Mouse (Mus musculus) hindbrain, postnatal 0 days (tissue): ENCODE results near the gene Tbc1d15. TPM values are rescaled to one million over a fixed set of nuclear protein-coding genes. Genes with fewer than 3 reads are reported as not detected.

Experiments used
- ATAC-seq: fragments of 200-750 bp; cut with Nextera tagmentation; 2 replicates; pipeline ENCODE4 v1.8.0; 2017; ENCODE audit warnings: mild to moderate bottlenecking, moderate TSS enrichment, moderate library complexity
- DNase-seq: peaks from one replicate; pipeline ENCODE4 v3.0.0-alpha.2; 2015; ENCODE audit warnings: low spot score
- H3K27ac ChIP-seq: fragments of 300-500 bp; sonication (generic); 2 replicates; pipeline ENCODE4 v1.5.1; 2014; ENCODE audit warnings: mild to moderate bottlenecking
- H3K27me3 ChIP-seq: fragments of 300-500 bp; sonication (generic); 2 replicates; pipeline ENCODE4 v1.6.1; 2014; ENCODE audit warnings: low read length, mixed read lengths; ENCODE audit not compliant: insufficient read depth
- H3K36me3 ChIP-seq: fragments of 300-500 bp; sonication (generic); 2 replicates; pipeline ENCODE4 v1.6.1; 2014; ENCODE audit warnings: low read length, mixed read lengths; ENCODE audit not compliant: insufficient read depth
- H3K4me1 ChIP-seq: fragments of 300-500 bp; sonication (generic); 2 replicates; pipeline ENCODE4 v1.6.1; 2014; ENCODE audit warnings: antibody characterized with exemption, low read length, mixed read lengths; ENCODE audit not compliant: insufficient read depth
- H3K4me2 ChIP-seq: fragments of 300-500 bp; sonication (generic); 2 replicates; pipeline ENCODE4 v1.6.1; 2014; ENCODE audit warnings: low read depth, mild to moderate bottlenecking, low read length, moderate library complexity, mixed read lengths
- H3K4me3 ChIP-seq: fragments of 300-500 bp; sonication (generic); 2 replicates; pipeline ENCODE4 v1.5.1; 2014; ENCODE audit warnings: low read length
- H3K9ac ChIP-seq: fragments of 300-500 bp; sonication (generic); replicated peaks from 2 replicates; pipeline ENCODE4 v1.6.1; 2014; ENCODE audit warnings: mild to moderate bottlenecking, low read length, moderate library complexity, mixed read lengths
- H3K9me3 ChIP-seq: fragments of 300-500 bp; sonication (generic); 2 replicates; pipeline ENCODE4 v1.6.1; 2016; ENCODE audit warnings: low read length, mixed read lengths
- CTCF ChIP-seq: IDR thresholded peaks from 2 replicates; pipeline ENCODE4 v1.5.1; 2016; ENCODE audit warnings: antibody characterized with exemption, control low read depth, low read depth
- WGBS: fragments of 180-500 bp; shearing (Covaris S2); extraction: QIAGEN DNeasy Blood & Tissue Kit; methylation state at CpG from one replicate; pipeline ENCODE4 v1.1.7; 2014; 5-methylcytosine and 5-hydroxymethylcytosine counted together
- polyA plus RNA-seq: library from polyadenylated mRNA; unstranded; fragments of >200 nt; fragmentation: Nextera tagmentation; extraction: Ambion mirVana; gene quantifications from 2 replicates; pipeline ENCODE4 v1.2.1, GENCODE M21; 2015
- total RNA-seq: library from RNA; depleted of rRNA; stranded (reverse); fragments of >200 nt; gene quantifications from 2 replicates; pipeline ENCODE4 v1.2.3, GENCODE M21; 2014; rRNA removed

The Tbc1d15 gene
- 6.1 and 8.5 TPM in 2 replicates for total RNA-seq
- 30.2 and 36.1 TPM in 2 replicates for polyA plus RNA-seq

DNA sequence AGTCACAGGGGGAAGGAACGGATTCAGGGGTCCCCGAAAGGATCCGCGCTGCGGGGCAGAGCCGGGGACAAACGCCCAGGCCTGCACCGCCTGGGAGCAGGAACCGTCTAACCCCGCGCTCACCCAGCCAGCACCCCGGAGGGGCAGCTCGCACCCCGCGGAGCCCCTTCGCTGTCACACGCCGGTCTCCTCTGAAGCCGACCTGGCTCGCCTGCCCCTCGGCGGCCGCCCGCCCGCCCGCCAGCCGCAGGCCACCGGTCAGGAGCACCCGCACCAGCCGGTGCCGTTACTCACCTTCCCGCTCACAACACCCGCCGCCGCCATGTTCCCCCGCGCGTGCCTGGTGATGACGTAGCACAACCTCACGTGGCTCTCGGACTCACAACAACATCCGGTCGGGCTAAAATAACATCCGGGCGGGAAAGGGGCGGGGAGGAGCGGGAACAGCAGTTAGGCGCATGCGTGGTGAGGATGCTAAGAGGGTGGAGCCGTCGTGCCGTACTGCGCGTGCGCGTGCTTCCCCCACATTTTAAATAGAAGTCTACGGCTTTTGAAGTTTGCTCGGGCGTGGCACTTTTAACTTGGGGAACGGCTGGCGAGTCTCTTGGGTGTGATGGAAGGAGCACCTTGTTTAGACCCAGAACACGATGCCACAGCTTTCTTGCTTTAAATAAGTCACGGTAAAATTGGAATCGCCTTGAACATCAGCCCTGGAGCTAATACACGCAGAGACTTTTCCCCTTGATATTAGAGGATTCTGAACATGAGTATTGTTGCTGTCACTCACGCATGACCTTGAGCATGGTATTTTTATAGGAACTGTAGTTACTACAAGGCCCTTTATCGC, at the start of gene Tbc1d15:
Gene Tbc1d15, minus strand, starts transcription at position 380 of the 847 bp plus-strand sequence.
- Histone ChIP-seq H3K27me3 (no peaks in the 10 kb centered on the region), H3K27ac (peak within 1 kb of the TSS; percentile 59), H3K9ac (peak within 1 kb of the TSS; percentile 76), H3K4me2 (peak within 1 kb of the TSS; percentile 73), H3K9me3 (no peaks in the 10 kb centered on the region), H3K4me3 (peak within 1 kb of the TSS; percentile 77), H3K4me1 (peaks cover 12% of the 10 kb centered on the region; the same call in 1 of the 2 replicates), H3K36me3 (no peaks in the 10 kb centered on the region)
- ATAC-seq = peak; percentile 99
- 1% methylated on average over 66 of the region's 67 CpGs for WGBS
- no peak for TF ChIP-seq CTCF
- peak; percentile 99 for DNase-seq

DNA sequence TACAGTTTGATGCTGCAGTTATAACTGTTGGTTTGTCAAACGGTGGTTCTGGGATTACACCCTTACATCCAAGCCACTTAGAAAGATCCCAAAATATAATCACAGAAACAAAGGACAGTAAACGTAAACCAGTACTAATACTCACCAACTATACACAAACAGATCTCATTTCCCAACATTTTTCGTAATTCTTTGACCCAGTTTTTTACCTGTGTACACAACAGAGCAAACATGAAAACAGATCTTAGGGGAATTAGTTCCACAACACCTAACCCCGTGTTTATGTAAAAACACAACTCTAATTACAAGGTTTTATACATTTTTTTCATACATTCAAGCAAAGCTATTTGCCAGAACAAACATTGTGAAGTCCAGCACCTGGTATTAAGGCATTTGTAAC, 47.4 kb upstream of the Tbc1d15 start:
- no peaks in the 10 kb centered on the region for H3K27me3 ChIP-seq

DNA sequence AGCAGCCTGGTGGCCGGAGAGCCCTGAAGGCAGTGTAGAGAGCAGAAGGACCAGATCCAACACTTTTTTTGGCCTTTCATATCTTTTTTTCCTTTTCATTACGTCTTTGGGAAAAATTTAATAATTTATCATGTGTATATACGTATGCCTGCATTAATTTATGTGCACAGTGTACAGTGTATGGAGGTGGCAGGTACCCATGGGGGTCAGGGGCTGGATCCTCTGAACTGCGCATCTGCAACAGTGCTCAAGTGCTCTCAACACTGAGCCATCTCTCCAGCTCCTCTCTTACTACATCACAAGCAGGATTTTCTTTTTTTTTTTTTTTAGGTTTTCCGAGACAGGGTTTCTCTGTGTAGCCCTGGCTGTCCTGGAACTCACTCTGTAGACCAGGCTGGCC, 46.3 kb upstream of the Tbc1d15 start:
- Histone ChIP-seq H3K4me3 (no peak overlapping the region), H3K4me2 (no peak overlapping the region), H3K9ac (no peak overlapping the region), H3K9me3 (no peaks in the 10 kb centered on the region), H3K27me3 (no peaks in the 10 kb centered on the region), H3K27ac (no peak overlapping the region), H3K4me1 (no peaks in the 10 kb centered on the region), H3K36me3 (peaks cover 41% of the 10 kb centered on the region)
- DNase-seq = no peak
- no peak for TF ChIP-seq CTCF
- WGBS = 92% methylated on average over 5 of the region's 5 CpGs
- no peak for ATAC-seq

More for the DNA sequence above, 47.4 kb upstream of the Tbc1d15 start:
- no peak for TF ChIP-seq CTCF
- no peak for DNase-seq
- Histone ChIP-seq H3K4me3 (no peak overlapping the region), H3K9ac (no peak overlapping the region), H3K27ac (no peak overlapping the region), H3K4me1 (no peaks in the 10 kb centered on the region), H3K9me3 (no peaks in the 10 kb centered on the region), H3K36me3 (peaks cover 33% of the 10 kb centered on the region; the same call in 1 of the 2 replicates), H3K4me2 (no peak overlapping the region)
- WGBS = 93% methylated on average over 4 of the region's 4 CpGs
- no peak for ATAC-seq

DNA sequence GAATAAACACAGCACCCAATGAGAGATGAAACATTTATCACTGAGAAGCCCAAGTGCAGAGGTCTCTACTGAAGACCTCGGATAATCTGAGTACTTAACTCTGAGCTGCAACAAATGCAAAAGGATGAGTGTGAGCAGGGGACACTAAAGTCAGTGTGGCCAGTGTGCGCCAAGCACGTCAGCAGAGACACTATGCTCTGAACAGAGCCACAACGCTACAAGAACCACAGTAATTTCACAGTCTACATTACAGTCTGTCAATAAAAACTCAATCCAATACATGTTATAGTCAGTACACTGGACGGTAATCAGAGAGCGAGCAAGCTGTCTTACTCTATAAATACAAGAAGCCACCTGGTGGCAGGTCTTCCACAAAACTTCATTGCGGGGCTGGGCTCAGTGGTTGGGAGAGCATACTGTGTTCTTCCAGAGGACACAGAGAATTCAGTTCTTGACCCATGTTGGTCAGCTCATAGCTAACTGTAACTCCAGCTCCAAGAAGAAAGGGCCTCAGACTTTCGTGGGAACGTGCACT, 45.2 kb upstream of the Tbc1d15 start:
- H3K27ac ChIP-seq = no peak overlapping the region
- no peak for ATAC-seq
- 86% methylated on average over 9 of the region's 9 CpGs for WGBS
- H3K9me3 ChIP-seq = no peaks in the 10 kb centered on the region
- no peaks in the 10 kb centered on the region for H3K27me3 ChIP-seq
- DNase-seq = no peak
- H3K9ac ChIP-seq = no peak overlapping the region
- peaks cover 49% of the 10 kb centered on the region for H3K36me3 ChIP-seq
- no peak; the same call in 1 of the 2 replicates for TF ChIP-seq CTCF
- no peaks in the 10 kb centered on the region for H3K4me1 ChIP-seq
- no peak overlapping the region for H3K4me3 ChIP-seq
- no peak overlapping the region for H3K4me2 ChIP-seq

DNA sequence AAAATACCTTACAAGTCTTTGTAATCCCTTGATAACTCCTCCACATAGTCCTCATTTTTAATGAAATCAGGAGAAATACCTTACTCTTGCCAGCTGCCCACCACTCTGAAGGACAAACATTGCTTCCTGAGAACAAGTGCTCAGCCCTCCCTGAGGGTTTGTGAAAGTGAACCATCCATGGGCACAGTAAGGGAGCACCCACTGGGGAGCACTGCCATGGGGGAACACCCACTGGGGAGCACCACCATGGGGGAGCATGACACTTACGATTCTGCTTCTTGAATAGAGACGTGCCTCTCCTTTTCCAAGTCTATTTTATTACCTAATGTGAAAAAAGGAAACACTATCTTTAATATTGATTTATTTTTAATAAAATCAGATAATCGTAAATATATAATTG, 43.9 kb upstream of the Tbc1d15 start:
- no peaks in the 10 kb centered on the region for H3K27me3 ChIP-seq
- no peak overlapping the region for H3K4me2 ChIP-seq
- H3K9ac ChIP-seq = no peak overlapping the region
- no peaks in the 10 kb centered on the region for H3K9me3 ChIP-seq
- no peak for ATAC-seq
- WGBS = 90% methylated on average over 3 of the region's 3 CpGs
- H3K4me1 ChIP-seq = no peaks in the 10 kb centered on the region
- H3K4me3 ChIP-seq = no peak overlapping the region
- peaks cover 39% of the 10 kb centered on the region for H3K36me3 ChIP-seq
- TF ChIP-seq CTCF = no peak
- no peak overlapping the region for H3K27ac ChIP-seq
- DNase-seq = no peak

DNA sequence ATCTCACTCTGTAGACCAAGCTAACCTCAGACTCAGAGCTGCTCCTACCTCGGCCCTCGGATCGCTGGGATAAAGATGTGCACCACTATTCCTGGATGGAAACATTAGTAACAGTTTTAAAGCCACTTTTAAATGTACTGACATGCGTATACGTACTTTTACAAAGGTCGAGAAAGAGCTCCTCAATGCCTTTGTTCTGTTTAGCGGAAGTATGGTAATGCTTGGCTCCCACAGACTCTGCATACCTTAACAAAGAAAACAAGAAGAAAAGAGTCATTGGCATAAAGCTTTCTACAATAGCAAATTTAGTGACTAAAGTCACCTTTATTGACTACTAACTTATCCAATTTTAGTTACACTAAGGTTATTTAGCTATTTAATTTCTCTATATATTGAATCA, 43.4 kb upstream of the Tbc1d15 start:
- no peak overlapping the region for H3K4me2 ChIP-seq
- no peak overlapping the region for H3K27ac ChIP-seq
- ATAC-seq (no peak), DNase-seq (no peak)
- no peaks in the 10 kb centered on the region for H3K27me3 ChIP-seq
- no peaks in the 10 kb centered on the region for H3K9me3 ChIP-seq
- H3K4me1 ChIP-seq = no peaks in the 10 kb centered on the region
- TF ChIP-seq CTCF = no peak
- H3K36me3 ChIP-seq = peaks cover 38% of the 10 kb centered on the region
- no peak overlapping the region for H3K4me3 ChIP-seq
- WGBS = 80% methylated on average over 7 of the region's 7 CpGs
- no peak overlapping the region for H3K9ac ChIP-seq

DNA sequence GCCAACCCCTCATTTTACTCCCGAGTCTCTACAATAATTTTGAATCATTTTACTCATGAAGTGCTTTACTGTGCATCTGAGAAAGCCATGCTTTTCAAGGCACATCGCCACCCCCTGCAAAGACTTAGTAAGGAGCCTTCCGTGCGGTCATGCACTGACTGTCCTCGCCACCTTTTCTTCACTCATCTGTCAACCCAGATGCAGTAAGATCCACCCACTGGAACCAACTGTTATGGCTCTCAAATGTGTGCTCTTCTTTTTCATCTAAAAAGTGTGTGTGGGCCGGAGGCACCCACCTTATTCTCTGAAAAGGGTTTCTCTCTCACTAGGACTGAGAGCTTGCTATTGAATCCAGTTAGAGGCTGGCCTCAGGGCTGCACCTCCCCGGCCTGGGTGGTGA, 42.7 kb upstream of the Tbc1d15 start:
- TF ChIP-seq CTCF = no peak
- 87% methylated on average over 7 of the region's 7 CpGs for WGBS
- Histone ChIP-seq H3K4me1 (no peaks in the 10 kb centered on the region), H3K4me3 (no peak overlapping the region), H3K9me3 (no peaks in the 10 kb centered on the region), H3K36me3 (peaks cover 42% of the 10 kb centered on the region), H3K4me2 (no peak overlapping the region), H3K27ac (no peak overlapping the region), H3K9ac (no peak overlapping the region), H3K27me3 (no peaks in the 10 kb centered on the region)
- ATAC-seq = no peak
- DNase-seq = no peak
